Mouse (Mus musculus) liver, postnatal 0 days (tissue): ENCODE measurements around the gene Kcnj11.

Experiments used
- CTCF ChIP-seq: sonication (generic); IDR thresholded peaks from 2 replicates; pipeline ENCODE4 v1.5.1; 2016; ENCODE audit warnings: antibody characterized with exemption, low read depth
- EP300 ChIP-seq: IDR thresholded peaks from 2 replicates; pipeline ENCODE4 v1.6.1; 2016; ENCODE audit warnings: antibody characterized with exemption, low read depth, mild to moderate bottlenecking

GRCm38 (mm10) chr7:46131266-46131665, 30.7 kb upstream of the Kcnj11 start:
- no peak for TF ChIP-seq CTCF
- TF ChIP-seq EP300: no peak
